Mouse (Mus musculus) E14TG2a.4 (cell line): ENCODE measurements around the gene Gsg1l2.

Source experiments
- CTCF ChIP-seq: conservative IDR thresholded peaks from 2 replicates; pipeline ENCODE4 v1.5.1; 2014; ENCODE audit warnings: low read length
- POU5F1 ChIP-seq: IDR thresholded peaks from 2 replicates; pipeline ENCODE4 v1.6.1; 2014; ENCODE audit warnings: low read length, borderline replicate concordance

DNA sequence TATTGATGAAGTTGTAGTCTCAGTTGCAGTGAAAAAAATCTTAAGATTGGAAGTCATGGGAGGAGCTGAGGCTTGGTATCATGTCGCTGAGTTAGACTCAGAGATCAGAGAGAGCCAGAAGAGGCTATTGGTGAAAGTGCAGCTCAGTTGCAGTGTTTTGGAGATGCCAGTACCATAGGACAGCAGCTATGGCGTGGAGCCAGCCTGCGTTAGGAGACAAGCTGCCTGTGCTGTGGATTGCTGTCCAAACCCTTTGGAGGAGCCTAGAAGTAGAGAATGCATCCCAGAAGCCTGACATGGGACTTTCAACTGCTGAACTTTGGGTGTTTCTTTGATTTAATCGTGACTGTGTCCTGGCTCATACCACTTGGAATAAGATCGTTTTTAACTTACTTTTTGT lies 57.4 kb downstream of the Gsg1l2 start:
- TF ChIP-seq CTCF (no peak), POU5F1 (no peak)
